Mouse (Mus musculus) stomach, embryonic 14.5 days (tissue): ENCODE measurements around the gene Metrnl. TPM values are rescaled to one million over a fixed set of nuclear protein-coding genes. Genes with fewer than 3 reads are reported as not detected.

Experiments used
- ATAC-seq: fragments of 200-750 bp; cut with Nextera tagmentation; 2 replicates; pipeline ENCODE4 v1.8.0; 2017; ENCODE audit warnings: low read depth, moderate TSS enrichment; ENCODE audit not compliant: insufficient number of reproducible peaks, insufficient read depth, low FRiP score
- H3K27ac ChIP-seq: fragments of 300-500 bp; sonication (generic); 2 replicates; pipeline ENCODE4 v1.5.1; 2014; ENCODE audit warnings: mild to moderate bottlenecking, low read length, moderate library complexity, mixed read lengths
- H3K27me3 ChIP-seq: fragments of 300-500 bp; sonication (generic); 2 replicates; pipeline ENCODE4 v1.6.1; 2014; ENCODE audit warnings: low read length, control low read depth, mixed read lengths; ENCODE audit not compliant: control insufficient read depth, insufficient read depth
- H3K36me3 ChIP-seq: fragments of 300-500 bp; sonication (generic); 2 replicates; pipeline ENCODE4 v1.6.1; 2014; ENCODE audit warnings: mild to moderate bottlenecking, control low read depth, low read length, moderate library complexity, mixed read lengths; ENCODE audit not compliant: control insufficient read depth, insufficient read depth
- H3K4me1 ChIP-seq: fragments of 300-500 bp; sonication (generic); 2 replicates; pipeline ENCODE4 v1.6.1; 2014; ENCODE audit warnings: low read length, control low read depth, mixed read lengths; ENCODE audit not compliant: control insufficient read depth, insufficient read depth
- H3K4me2 ChIP-seq: fragments of 300-500 bp; sonication (generic); replicated peaks from 2 replicates; pipeline ENCODE4 v1.6.1; 2014; ENCODE audit warnings: low read depth, low read length, control low read depth
- H3K4me3 ChIP-seq: fragments of 300-500 bp; sonication (generic); 2 replicates; pipeline ENCODE4 v1.5.1; 2014; ENCODE audit warnings: low read depth, low read length, control low read depth
- H3K9ac ChIP-seq: fragments of 300-500 bp; sonication (generic); replicated peaks from 2 replicates; pipeline ENCODE4 v1.6.1; 2014; ENCODE audit warnings: low read depth, mild to moderate bottlenecking, control low read depth, low read length, moderate library complexity, mixed read lengths
- H3K9me3 ChIP-seq: fragments of 300-500 bp; sonication (generic); 2 replicates; pipeline ENCODE4 v1.6.1; 2016; ENCODE audit warnings: low read depth, low read length, control low read depth; ENCODE audit not compliant: control insufficient read depth
- WGBS: fragments of 180-500 bp; shearing (Covaris S2); extraction: QIAGEN DNeasy Blood & Tissue Kit; methylation state at CpG from one replicate; pipeline ENCODE4 v1.1.7; 2014; 5-methylcytosine and 5-hydroxymethylcytosine counted together
- polyA plus RNA-seq: library from polyadenylated mRNA; unstranded; fragments of >200 nt; fragmentation: Nextera tagmentation; extraction: Ambion mirVana; gene quantifications from 2 replicates; pipeline ENCODE4 v1.2.1, GENCODE M21; 2014

The Metrnl gene
- polyA plus RNA-seq, 1 experiment from 2014 or later: 24.2 TPM

DNA sequence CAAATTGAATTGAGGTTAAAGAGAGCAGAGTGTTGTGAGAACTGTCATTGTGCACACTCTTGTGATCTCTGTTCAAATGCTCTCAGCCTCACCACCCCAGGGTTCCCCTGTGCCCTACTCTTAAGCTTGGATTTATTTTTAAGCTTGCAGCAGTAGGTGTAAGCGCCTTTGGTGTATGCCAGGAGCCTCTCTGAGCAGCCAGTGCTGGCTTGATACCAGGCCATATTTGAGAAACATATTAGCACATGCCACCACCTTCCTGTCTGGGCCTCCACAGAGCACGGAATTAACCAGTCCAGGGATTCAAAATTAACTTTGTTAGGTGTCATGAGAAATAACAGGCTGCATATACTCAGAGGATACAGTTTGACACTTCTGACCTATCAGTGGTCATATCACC is 25.3 kb downstream of the Metrnl start:
- Histone ChIP-seq H3K36me3 (no peaks in the 10 kb centered on the region), H3K4me1 (no peaks in the 10 kb centered on the region), H3K9ac (no peak overlapping the region), H3K4me2 (no peak overlapping the region), H3K4me3 (no peak overlapping the region), H3K9me3 (no peaks in the 10 kb centered on the region), H3K27ac (no peak overlapping the region), H3K27me3 (no peaks in the 10 kb centered on the region)
- 76% methylated on average over 2 of the region's 2 CpGs for WGBS
- no peak for ATAC-seq

DNA sequence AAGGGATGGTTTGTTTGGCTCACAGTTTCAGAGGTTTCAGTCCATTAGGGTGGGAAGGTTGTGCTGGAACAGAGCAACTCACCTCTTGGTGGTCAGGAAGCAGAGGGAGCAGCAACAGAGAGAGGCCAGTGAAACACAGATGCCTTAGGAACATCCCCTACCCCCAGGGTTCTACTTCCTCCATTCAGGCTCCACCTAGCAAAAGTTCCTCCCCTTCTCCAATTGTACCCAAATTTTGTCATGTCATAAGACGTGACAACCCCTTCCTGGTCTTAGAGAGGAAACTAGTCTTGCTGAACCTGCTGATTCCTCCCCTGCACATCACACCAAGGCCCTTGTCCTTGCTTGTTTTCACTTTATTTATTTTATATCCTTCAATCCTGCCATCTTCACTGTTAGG is 32.8 kb downstream of the Metrnl start:
- no peak overlapping the region for H3K27ac ChIP-seq
- no peaks in the 10 kb centered on the region for H3K27me3 ChIP-seq
- ATAC-seq: no peak
- H3K4me3 ChIP-seq: no peak overlapping the region
- H3K9me3 ChIP-seq: no peaks in the 10 kb centered on the region
- H3K4me2 ChIP-seq: no peak overlapping the region
- 0 out of 2 replicates have a peak, but pooled peaks cover 4% of the 10 kb centered on the region for H3K4me1 ChIP-seq
- H3K9ac ChIP-seq: no peak overlapping the region
- no peaks in the 10 kb centered on the region for H3K36me3 ChIP-seq
- WGBS: 75% methylated on average over 1 of the region's 1 CpGs

DNA sequence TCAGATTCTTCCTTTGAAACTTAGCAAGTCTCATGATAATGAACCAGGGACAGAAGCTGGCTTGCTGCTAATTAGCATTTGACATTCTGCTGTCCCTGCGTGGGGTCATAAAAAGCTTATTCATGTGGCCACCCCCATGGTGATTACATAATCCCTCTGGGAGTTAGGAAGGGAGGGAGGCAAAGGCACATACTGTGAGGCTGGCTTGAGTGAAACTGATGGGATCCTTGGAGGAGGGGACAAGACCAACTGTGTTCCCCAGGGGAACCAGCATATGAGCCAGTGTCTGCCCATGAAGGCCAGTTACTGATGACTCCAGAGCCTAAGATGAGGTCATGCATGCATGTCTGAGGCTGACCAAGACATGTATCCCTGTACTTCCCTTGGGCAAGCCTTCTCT is 33.5 kb downstream of the Metrnl start:
- no peak overlapping the region for H3K9ac ChIP-seq
- H3K27me3 ChIP-seq: no peaks in the 10 kb centered on the region
- WGBS: 45% methylated on average over 1 of the region's 1 CpGs
- H3K27ac ChIP-seq: no peak overlapping the region
- H3K4me2 ChIP-seq: no peak overlapping the region
- H3K4me3 ChIP-seq: no peak overlapping the region
- no peak for ATAC-seq
- 0 out of 2 replicates have a peak, but pooled peaks cover 4% of the 10 kb centered on the region for H3K4me1 ChIP-seq
- H3K9me3 ChIP-seq: no peaks in the 10 kb centered on the region
- H3K36me3 ChIP-seq: no peaks in the 10 kb centered on the region

DNA sequence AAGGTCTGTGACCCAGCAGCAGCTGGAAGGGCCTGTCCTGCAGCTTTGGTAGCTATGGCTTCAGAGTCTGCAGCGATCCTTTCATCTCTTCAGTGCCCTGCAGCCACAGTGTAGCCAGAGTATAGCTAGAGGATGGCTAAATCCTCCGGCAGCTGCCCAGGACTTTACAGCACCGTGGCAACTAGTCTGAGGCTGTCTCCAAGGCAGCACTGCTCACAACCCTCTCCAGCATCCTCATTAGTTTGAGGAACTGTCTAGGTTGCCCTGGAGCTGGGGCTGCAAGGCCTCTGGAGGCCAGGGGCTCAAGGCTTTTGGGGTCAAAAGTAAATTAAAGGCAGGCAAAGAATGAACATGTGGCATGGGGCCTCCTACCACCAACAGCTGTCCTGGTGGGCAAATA is 37.3 kb downstream of the Metrnl start:
- Histone ChIP-seq H3K27ac (no peak overlapping the region), H3K4me3 (no peak overlapping the region), H3K9ac (no peak overlapping the region), H3K36me3 (no peaks in the 10 kb centered on the region), H3K27me3 (no peaks in the 10 kb centered on the region), H3K4me1 (peaks cover 4% of the 10 kb centered on the region; the same call in 1 of the 2 replicates), H3K4me2 (no peak overlapping the region), H3K9me3 (no peaks in the 10 kb centered on the region)
- no peak for ATAC-seq
- 36% methylated on average over 3 of the region's 3 CpGs for WGBS

DNA sequence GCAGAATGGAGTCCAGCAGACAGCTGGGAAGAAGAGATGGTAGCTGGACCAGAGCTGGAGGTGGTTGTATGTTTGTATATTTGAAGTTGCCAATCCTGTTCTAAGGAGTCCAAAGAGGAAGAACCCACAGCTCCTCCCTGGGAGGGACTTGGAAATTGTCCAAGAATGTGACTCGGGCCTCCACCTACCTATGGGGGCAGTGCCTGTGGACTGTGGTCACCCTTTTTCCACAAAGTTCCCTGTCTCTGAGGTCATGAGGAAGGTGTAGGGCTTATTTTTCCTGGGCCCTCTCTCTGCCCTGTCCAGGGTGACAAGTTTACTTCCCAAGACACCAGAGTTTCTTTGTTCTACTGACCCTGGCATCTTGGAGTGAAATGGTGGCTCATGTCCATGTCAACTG is 39.6 kb downstream of the Metrnl start:
- no peak overlapping the region for H3K4me2 ChIP-seq
- no peak overlapping the region for H3K4me3 ChIP-seq
- no peaks in the 10 kb centered on the region for H3K9me3 ChIP-seq
- H3K27ac ChIP-seq: no peak overlapping the region
- no peak overlapping the region for H3K9ac ChIP-seq
- WGBS: 15% methylated on average over 1 of the region's 1 CpGs
- H3K27me3 ChIP-seq: no peaks in the 10 kb centered on the region
- H3K36me3 ChIP-seq: no peaks in the 10 kb centered on the region
- H3K4me1 ChIP-seq: peaks cover under 1% of the 10 kb centered on the region; the same call in 1 of the 2 replicates
- ATAC-seq: no peak

DNA sequence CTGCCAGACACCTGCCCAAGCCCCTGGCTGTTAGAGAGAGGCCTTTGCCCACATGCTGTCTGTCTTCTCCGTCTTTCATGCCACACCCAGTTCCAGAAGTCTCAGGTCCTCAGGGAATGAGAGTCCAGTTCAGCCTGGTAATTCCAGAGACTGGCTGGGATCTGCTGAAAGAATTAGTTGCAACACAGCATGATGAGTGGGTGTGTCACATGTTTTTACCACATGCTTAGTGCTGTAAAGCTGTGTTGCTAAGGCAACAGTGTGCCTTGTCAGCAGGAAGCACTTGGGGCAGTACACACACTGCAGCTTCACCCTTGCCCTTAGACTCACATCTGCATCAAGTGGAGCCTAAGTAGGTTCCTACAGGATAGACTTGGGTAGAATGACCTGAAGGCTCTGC is 40.1 kb downstream of the Metrnl start:
- Histone ChIP-seq H3K4me3 (no peak overlapping the region), H3K4me2 (no peak overlapping the region), H3K9me3 (no peaks in the 10 kb centered on the region), H3K9ac (no peak overlapping the region), H3K27ac (no peak overlapping the region), H3K27me3 (no peaks in the 10 kb centered on the region), H3K4me1 (no peaks in the 10 kb centered on the region; the same call in 1 of the 2 replicates), H3K36me3 (no peaks in the 10 kb centered on the region)
- 69% methylated on average over 1 of the region's 1 CpGs for WGBS
- no peak for ATAC-seq

DNA sequence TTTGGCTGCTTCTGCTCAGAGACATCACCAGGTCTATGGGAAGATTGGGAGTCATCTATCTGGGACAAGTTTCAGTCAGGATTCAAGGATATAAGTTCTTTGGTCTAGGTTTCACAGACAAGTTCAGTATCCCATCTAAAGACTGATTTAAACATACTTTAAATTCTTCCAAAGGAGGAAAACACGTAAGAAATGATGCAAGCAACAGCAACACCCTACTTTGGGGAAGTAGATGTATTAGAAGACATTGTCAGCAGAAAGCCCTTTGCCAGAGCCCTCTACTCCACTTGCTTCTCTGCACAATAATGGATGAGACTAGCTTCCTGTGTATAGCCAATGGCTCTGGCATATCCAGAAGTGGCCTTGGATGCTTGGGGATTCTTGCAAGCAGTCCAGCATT is 41.8 kb downstream of the Metrnl start:
- Histone ChIP-seq H3K27ac (no peak overlapping the region), H3K4me2 (no peak overlapping the region), H3K9ac (no peak overlapping the region), H3K27me3 (no peaks in the 10 kb centered on the region), H3K4me3 (no peak overlapping the region), H3K9me3 (no peaks in the 10 kb centered on the region), H3K36me3 (no peaks in the 10 kb centered on the region), H3K4me1 (no peaks in the 10 kb centered on the region; the same call in 1 of the 2 replicates)
- WGBS: 69% methylated on average over 1 of the region's 1 CpGs
- ATAC-seq: no peak

DNA sequence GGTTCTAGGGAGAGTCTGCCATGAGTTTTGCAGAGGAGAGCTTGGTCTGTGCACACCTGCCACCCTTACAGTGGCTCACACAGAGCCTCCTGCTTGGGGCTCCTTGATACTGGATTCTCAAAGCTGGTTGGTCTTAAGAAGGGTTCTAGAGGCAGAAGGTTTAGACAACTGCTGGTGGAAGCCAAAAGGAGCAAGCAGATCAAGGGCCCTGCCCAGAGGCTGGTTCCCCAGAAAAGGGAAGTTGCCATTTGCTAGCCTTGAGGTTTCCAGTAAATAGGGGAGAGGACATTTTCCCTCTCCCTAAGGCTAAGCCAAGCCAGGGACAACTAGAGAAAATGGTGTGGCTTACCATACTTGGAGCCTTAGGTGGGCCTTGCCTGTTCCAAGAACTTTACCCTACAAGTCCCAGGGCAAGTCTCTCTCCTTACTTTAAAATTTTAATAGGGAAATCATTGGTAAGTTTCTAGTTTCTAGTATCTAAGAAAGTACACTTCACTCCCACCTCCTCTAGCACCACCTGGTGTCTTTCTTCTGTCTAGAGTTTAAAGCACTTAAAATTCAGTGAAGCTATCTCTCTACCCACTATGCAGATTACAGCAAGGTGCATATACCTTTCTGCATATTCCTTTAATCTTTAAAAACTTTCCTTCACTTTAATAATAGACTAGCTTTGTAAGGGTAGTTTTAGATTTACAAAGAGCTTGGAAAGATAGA is 42.7 kb downstream of the Metrnl start:
- Histone ChIP-seq H3K4me1 (no peaks in the 10 kb centered on the region; the same call in 1 of the 2 replicates), H3K9me3 (no peaks in the 10 kb centered on the region), H3K27me3 (no peaks in the 10 kb centered on the region), H3K36me3 (no peaks in the 10 kb centered on the region), H3K4me3 (no peak overlapping the region), H3K4me2 (no peak overlapping the region), H3K27ac (no peak overlapping the region), H3K9ac (no peak overlapping the region)
- no peak for ATAC-seq

DNA sequence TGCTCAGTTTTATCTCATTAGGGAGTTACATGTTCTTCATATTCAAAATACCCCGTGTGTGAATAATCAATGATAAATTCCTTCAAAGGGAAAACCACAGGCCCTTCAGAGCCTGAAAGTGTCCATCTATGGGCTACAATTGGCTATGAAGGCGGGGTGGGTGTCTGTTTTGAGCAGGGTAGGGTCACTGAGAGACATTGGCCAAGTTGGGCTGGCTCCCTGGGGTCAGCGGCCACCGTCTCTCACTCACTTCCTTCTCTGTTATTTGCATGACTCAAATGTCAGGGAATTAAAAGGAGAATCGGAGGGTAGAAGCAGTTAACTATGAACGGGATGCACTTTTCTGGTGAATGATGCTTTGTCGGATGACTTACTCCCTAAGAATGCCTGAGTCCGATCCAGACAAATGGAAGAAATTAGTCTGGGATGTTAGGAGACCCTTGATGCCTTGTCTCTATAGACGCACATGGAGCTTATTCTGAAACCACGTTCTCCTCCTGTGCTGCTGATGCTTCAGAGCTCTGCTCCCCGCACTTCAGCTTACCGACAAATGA is 45.7 kb downstream of the Metrnl start:
- no peaks in the 10 kb centered on the region for H3K27me3 ChIP-seq
- no peak overlapping the region for H3K4me2 ChIP-seq
- ATAC-seq: no peak
- H3K36me3 ChIP-seq: no peaks in the 10 kb centered on the region
- no peaks in the 10 kb centered on the region for H3K9me3 ChIP-seq
- H3K4me1 ChIP-seq: no peaks in the 10 kb centered on the region
- no peak overlapping the region for H3K4me3 ChIP-seq
- 75% methylated on average over 12 of the region's 12 CpGs for WGBS
- H3K9ac ChIP-seq: no peak overlapping the region
- no peak overlapping the region for H3K27ac ChIP-seq
